Mouse (Mus musculus) CH12.LX (cell line): ENCODE measurements around the gene Aip. TPM values are rescaled to one million over a fixed set of nuclear protein-coding genes. Genes with fewer than 3 reads are reported as not detected.

Experiments
- DNase-seq: peaks from one replicate; pipeline ENCODE4 v3.0.0-alpha.2; 2013; ENCODE audit errors: extremely low read depth
- H3K27ac ChIP-seq: 2 replicates; pipeline ENCODE4 v1.5.1; 2012; ENCODE audit warnings: low read depth, mild to moderate bottlenecking, control low read depth, moderate library complexity; ENCODE audit not compliant: insufficient read depth
- H3K27me3 ChIP-seq: replicated peaks from 2 replicates; pipeline ENCODE3; 2012; ENCODE audit warnings: inconsistent platforms
- H3K36me3 ChIP-seq, 2 experiments: replicated peaks in 1 of 2; 2 replicates each; pipeline versions ENCODE3 to v1.6.1; 2012; ENCODE audit warnings: inconsistent platforms in 1 of 2, low read length in 1 of 2, mild to moderate bottlenecking in 1 of 2, mixed read lengths in 1 of 2, moderate library complexity in 1 of 2; ENCODE audit not compliant: control insufficient read depth in 1 of 2, insufficient read depth in 1 of 2
- H3K4me1 ChIP-seq, 2 experiments: 2 replicates each; pipeline ENCODE4 v1.6.1; 2012; ENCODE audit warnings: inconsistent platforms in 1 of 2, moderate library complexity in 1 of 2; ENCODE audit not compliant: insufficient read depth in 2 of 2, control insufficient read depth in 1 of 2
- H3K4me2 ChIP-seq: 2 replicates; pipeline ENCODE4 v1.6.1; 2012; ENCODE audit warnings: low read depth, mild to moderate bottlenecking, control low read depth; ENCODE audit not compliant: poor library complexity, insufficient read depth, severe bottlenecking
- H3K4me3 ChIP-seq, 3 experiments: fragments of 150-350 bp in 1 of 3; sonication (generic) in 1 of 3; replicated peaks in 1 of 3; 2 replicates each; pipeline versions ENCODE3 to v1.5.1; 2011 to 2012; ENCODE audit warnings: low read depth in 2 of 3, low read length in 2 of 3, mild to moderate bottlenecking in 2 of 3, moderate library complexity in 2 of 3, control low read depth in 1 of 3, improper control_type of control experiment in 1 of 3, inconsistent platforms in 1 of 3, mixed read lengths in 1 of 3; ENCODE audit not compliant: poor library complexity in 1 of 3
- H3K79me2 ChIP-seq: replicated peaks from 2 replicates; pipeline ENCODE4 v1.6.1; 2012; ENCODE audit warnings: mild to moderate bottlenecking, moderate library complexity; ENCODE audit not compliant: control insufficient read depth, poor library complexity, insufficient read depth, severe bottlenecking; ENCODE audit errors: extremely low read depth
- H3K9ac ChIP-seq: 2 replicates; pipeline ENCODE4 v1.6.1; 2012; ENCODE audit warnings: low read depth, mild to moderate bottlenecking, control low read depth, moderate library complexity; ENCODE audit not compliant: insufficient read depth
- H3K9me3 ChIP-seq: replicated peaks from 2 replicates; pipeline ENCODE3; 2012; ENCODE audit warnings: low read length, inconsistent platforms, mixed read lengths
- BHLHE40 ChIP-seq: IDR thresholded peaks from 2 replicates; pipeline ENCODE4 v1.6.1; 2011; ENCODE audit warnings: mild to moderate bottlenecking, low read depth, low read length, improper control_type of control experiment
- CTCF ChIP-seq, 2 experiments: IDR thresholded peaks in 1 of 2; conservative IDR thresholded peaks in 1 of 2; 2 replicates each; pipeline ENCODE4 v1.5.1; 2011 to 2012; ENCODE audit warnings: low read depth in 2 of 2, low read length in 2 of 2, improper control_type of control experiment in 1 of 2, inconsistent platforms in 1 of 2, mild to moderate bottlenecking in 1 of 2, moderate library complexity in 1 of 2
- EP300 ChIP-seq: IDR thresholded peaks from 2 replicates; pipeline ENCODE4 v1.6.1; 2011; ENCODE audit warnings: low read length, improper control_type of control experiment
- ETS1 ChIP-seq: conservative IDR thresholded peaks from 2 replicates; pipeline ENCODE4 v1.6.1; 2012; ENCODE audit warnings: low read depth, mild to moderate bottlenecking, inconsistent platforms, low read length, improper control_type of control experiment, moderate library complexity
- GABPA ChIP-seq: IDR thresholded peaks from 2 replicates; pipeline ENCODE4 v1.6.1; 2012; ENCODE audit warnings: low read depth, low read length, improper control_type of control experiment, inconsistent platforms; ENCODE audit not compliant: insufficient replicate concordance
- HCFC1 ChIP-seq: IDR thresholded peaks from 2 replicates; pipeline ENCODE4 v1.6.1; 2012; ENCODE audit warnings: low read depth, mild to moderate bottlenecking, inconsistent platforms, low read length, improper control_type of control experiment
- IRF4 ChIP-seq: IDR thresholded peaks from 2 replicates; pipeline ENCODE4 v1.6.1; 2014; ENCODE audit warnings: low read depth, mild to moderate bottlenecking, inconsistent platforms, low read length, improper control_type of control experiment
- JUND ChIP-seq: conservative IDR thresholded peaks from 2 replicates; pipeline ENCODE4 v1.6.1; 2011; ENCODE audit warnings: low read depth, low read length, improper control_type of control experiment
- MAFK ChIP-seq: IDR thresholded peaks from 2 replicates; pipeline ENCODE4 v1.6.1; 2011; ENCODE audit warnings: low read length, improper control_type of control experiment; ENCODE audit not compliant: insufficient replicate concordance
- MAX ChIP-seq: IDR thresholded peaks from 2 replicates; pipeline ENCODE4 v1.6.1; 2011; ENCODE audit warnings: low read length, improper control_type of control experiment
- MXI1 ChIP-seq: IDR thresholded peaks from 2 replicates; pipeline ENCODE4 v1.6.1; 2011; ENCODE audit warnings: mild to moderate bottlenecking, low read depth, low read length, improper control_type of control experiment
- MYC ChIP-seq: IDR thresholded peaks from 2 replicates; pipeline ENCODE4 v1.6.1; 2011; ENCODE audit warnings: low read depth, mild to moderate bottlenecking, improper control_type of control experiment, low read length
- NRF1 ChIP-seq: IDR thresholded peaks from 2 replicates; pipeline ENCODE4 v1.6.1; 2014; ENCODE audit warnings: low read depth, mild to moderate bottlenecking, inconsistent platforms, low read length, improper control_type of control experiment, moderate library complexity
- PAX5 ChIP-seq: IDR thresholded peaks from 2 replicates; pipeline ENCODE4 v1.6.1; 2012; ENCODE audit warnings: low read length, inconsistent platforms, mixed read lengths
- RAD21 ChIP-seq: IDR thresholded peaks from 2 replicates; pipeline ENCODE4 v1.6.1; 2011; ENCODE audit warnings: low read depth, mild to moderate bottlenecking, low read length, improper control_type of control experiment, moderate library complexity
- RCOR1 ChIP-seq: conservative IDR thresholded peaks from 2 replicates; pipeline ENCODE4 v1.6.1; 2012; ENCODE audit warnings: low read depth, mild to moderate bottlenecking, inconsistent platforms, low read length, improper control_type of control experiment
- SIN3A ChIP-seq: IDR thresholded peaks from 2 replicates; pipeline ENCODE4 v1.6.1; 2012; ENCODE audit warnings: low read length, improper control_type of control experiment, inconsistent platforms
- SMC3 ChIP-seq: IDR thresholded peaks from 2 replicates; pipeline ENCODE4 v1.6.1; 2011; ENCODE audit warnings: low read depth, low read length, improper control_type of control experiment
- TCF12 ChIP-seq: IDR thresholded peaks from 2 replicates; pipeline ENCODE4 v1.6.1; 2014; ENCODE audit warnings: low read depth, mild to moderate bottlenecking, inconsistent platforms, low read length, improper control_type of control experiment
- UBTF ChIP-seq: IDR thresholded peaks from 2 replicates; pipeline ENCODE4 v1.6.1; 2012; ENCODE audit warnings: low read depth, mild to moderate bottlenecking, inconsistent platforms, low read length, improper control_type of control experiment, moderate library complexity
- USF2 ChIP-seq: conservative IDR thresholded peaks from 2 replicates; pipeline ENCODE4 v1.6.1; 2011; ENCODE audit warnings: low read depth, low read length, improper control_type of control experiment
- ZKSCAN1 ChIP-seq: IDR thresholded peaks from 2 replicates; pipeline ENCODE4 v1.6.1; 2012; ENCODE audit warnings: low read depth, inconsistent platforms, low read length, improper control_type of control experiment, borderline replicate concordance
- ZMIZ1 ChIP-seq: IDR thresholded peaks from 2 replicates; pipeline ENCODE4 v1.6.1; 2012; ENCODE audit warnings: low read depth, mild to moderate bottlenecking, inconsistent platforms, low read length, improper control_type of control experiment
- ZNF384 ChIP-seq: IDR thresholded peaks from 2 replicates; pipeline ENCODE4 v1.6.1; 2012; ENCODE audit warnings: low read depth, low read length, improper control_type of control experiment, inconsistent platforms
- dilution Hi-C: fragments of 300-500 bp; cut with MboI; formaldehyde crosslinking; loops from 2 replicates; pipeline ENCODE4 v1.14.3; 2020; ENCODE audit warnings: low sequenced_read_pairs; ENCODE audit not compliant: extremely low pct_unique_long_range_greater_than_20kb, extremely low pct_ligation_motif_present
- in situ Hi-C: fragments of 300-500 bp; cut with MboI; formaldehyde crosslinking; loops from 3 replicates; pipeline ENCODE4 v1.14.3; 2019; ENCODE audit warnings: low sequenced_read_pairs, low pct_ligation_motif_present, low pct_unique_long_range_greater_than_20kb, mixed read lengths
- polyA plus RNA-seq: library from polyadenylated mRNA; unstranded; fragments of >175 nt; gene quantifications from 2 replicates; pipeline ENCODE4 v1.2.1, GENCODE M21; 2012; ENCODE audit warnings: low read depth; ENCODE audit not compliant: insufficient read length
- total RNA-seq, 2 experiments: library from RNA; depleted of rRNA; stranded (reverse); fragments of 300-350 nt in 1 of 2; fragments of >200 nt in 1 of 2; gene quantifications; 2 replicates each; pipeline ENCODE4 v1.2.3; 2012 to 2014

Gene Aip
- total and polyA plus RNA-seq, 3 experiments: 11.7 to 64.8 (median 39.7) TPM

GRCm38 (mm10) chr19:4151488-4151860, 25.8 kb upstream of the Aip start:
- H3K9ac ChIP-seq: no peak overlapping the region
- TF ChIP-seq MAFK (no peak), EP300 (no peak), USF2 (no peak), UBTF (no peak), MAX (no peak)
- H3K4me1 ChIP-seq: peaks cover 40 to 69% of the 10 kb centered on the region in 2 experiments
- H3K9me3 ChIP-seq: no peaks in the 10 kb centered on the region
- DNase-seq: no peak
- no peak overlapping the region for H3K4me2 ChIP-seq
- peak overlapping the region in 1 of 3 experiments; percentile 77 for H3K4me3 ChIP-seq
- peaks cover 34 to 55% of the 10 kb centered on the region in 2 experiments for H3K36me3 ChIP-seq
- H3K79me2 ChIP-seq: peaks cover 32% of the 10 kb centered on the region
- in situ Hi-C loops (no loop called here), dilution Hi-C loops (no loop called here)
- no peak overlapping the region for H3K27ac ChIP-seq
- H3K27me3 ChIP-seq: no peaks in the 10 kb centered on the region

- peaks cover 26% of the 10 kb centered on the region for H3K79me2 ChIP-seq
- DNase-seq: peak; percentile 74
- peaks cover 2% of the 10 kb centered on the region for H3K9me3 ChIP-seq
- in situ Hi-C loops: no loop called here
- H3K27me3 ChIP-seq: no peaks in the 10 kb centered on the region
- peak overlapping the region; percentile 84 for H3K27ac ChIP-seq
- TF ChIP-seq ZKSCAN1 (no peak), SIN3A (0 out of 2 replicates have a peak, but pooled peaks have one; percentile 38), ETS1 (peak; percentile 51; the same call in 1 of the 2 replicates), MYC (peak; percentile 77), GABPA (no peak), HCFC1 (no peak), SMC3 (peak; percentile 42), NRF1 (no peak), CTCF (conservative IDR thresholded peaks at IDR 0.05 in 1 of 2, IDR thresholded peaks at IDR 0.05 in 1 of 2; ENCODE audit: low read depth in 2 of 2, low read length in 2 of 2) (peak in 1 of 2 experiments; percentile 54; a peak in 2 of 4 replicates), TCF12 (peak; percentile 42; the same call in 1 of the 2 replicates), MAX (no peak; the same call in 1 of the 2 replicates), UBTF (no peak), JUND (no peak), RAD21 (peak; percentile 37), RCOR1 (no peak), PAX5 (no peak), ZNF384 (no peak), BHLHE40 (peak; percentile 84), IRF4 (no peak), ZMIZ1 (0 out of 2 replicates have a peak, but pooled peaks have one; percentile 19), MXI1 (peak; percentile 69; the same call in 1 of the 2 replicates)
- TF ChIP-seq, all 38 proteins: peak for 10
- Histone ChIP-seq H3K9ac (peak overlapping the region; percentile 96; the same call in 1 of the 2 replicates), H3K4me3 (peak overlapping the region; percentile 52 to 92 (median 77)), H3K4me2 (peak overlapping the region; percentile 93), H3K4me1 (peaks cover 34 to 66% of the 10 kb centered on the region in 2 experiments), H3K36me3 (peaks cover 30 to 48% of the 10 kb centered on the region in 2 experiments)
- dilution Hi-C loops: no loop called here
Observed at GRCm38 (mm10) chr19:4150567-4151487, 25.2 kb upstream of the Aip start.
